Mouse (Mus musculus): ENCODE results near the gene Hist1h1a.

The Hist1h1a gene

GRCm38 (mm10) chr13:23763586-23764323 is at the start of gene Hist1h1a:
Gene Hist1h1a (plus strand): TSS chr13:23763666.
- no peak for TF ChIP-seq GATA4 (IDR thresholded peaks at IDR 0.05; ENCODE audit: insufficient replicate concordance, low read length)

- TF ChIP-seq GATA4 (IDR thresholded peaks at IDR 0.05; ENCODE audit: insufficient replicate concordance, low read length): no peak
Observed at GRCm38 (mm10) chr13:23716261-23717042, 47.0 kb upstream of the Hist1h1a start.

- no peak for TF ChIP-seq GATA4 (IDR thresholded peaks at IDR 0.05; ENCODE audit: insufficient replicate concordance, low read length)
Observed at GRCm38 (mm10) chr13:23717176-23717575, 46.3 kb upstream of the Hist1h1a start.

- no peak for TF ChIP-seq GATA4 (IDR thresholded peaks at IDR 0.05; ENCODE audit: insufficient replicate concordance, low read length)
Observed at GRCm38 (mm10) chr13:23724239-23724638, 39.2 kb upstream of the Hist1h1a start.

- no peak for TF ChIP-seq GATA4 (IDR thresholded peaks at IDR 0.05; ENCODE audit: insufficient replicate concordance, low read length)
Observed at GRCm38 (mm10) chr13:23725213-23725612, 38.3 kb upstream of the Hist1h1a start.

GRCm38 (mm10) chr13:23728472-23729191 is 34.8 kb upstream of the Hist1h1a start:
- no peak for TF ChIP-seq GATA4 (IDR thresholded peaks at IDR 0.05; ENCODE audit: insufficient replicate concordance, low read length)

- TF ChIP-seq GATA4 (IDR thresholded peaks at IDR 0.05; ENCODE audit: insufficient replicate concordance, low read length): no peak
Observed at GRCm38 (mm10) chr13:23729192-23729525, 34.3 kb upstream of the Hist1h1a start.

- no peak for TF ChIP-seq GATA4 (IDR thresholded peaks at IDR 0.05; ENCODE audit: insufficient replicate concordance, low read length)
Observed at GRCm38 (mm10) chr13:23729706-23730105, 33.8 kb upstream of the Hist1h1a start.

- no peak for TF ChIP-seq GATA4 (IDR thresholded peaks at IDR 0.05; ENCODE audit: insufficient replicate concordance, low read length)
Observed at GRCm38 (mm10) chr13:23730479-23730878, 33.0 kb upstream of the Hist1h1a start.

- TF ChIP-seq GATA4 (IDR thresholded peaks at IDR 0.05; ENCODE audit: insufficient replicate concordance, low read length): no peak
Observed at GRCm38 (mm10) chr13:23732156-23732804, 31.2 kb upstream of the Hist1h1a start.

- TF ChIP-seq GATA4 (IDR thresholded peaks at IDR 0.05; ENCODE audit: insufficient replicate concordance, low read length): no peak
Observed at GRCm38 (mm10) chr13:23737091-23737490, 26.4 kb upstream of the Hist1h1a start.

- no peak for TF ChIP-seq GATA4 (IDR thresholded peaks at IDR 0.05; ENCODE audit: insufficient replicate concordance, low read length)
Observed at GRCm38 (mm10) chr13:23738041-23738440, 25.4 kb upstream of the Hist1h1a start.

- TF ChIP-seq GATA4 (IDR thresholded peaks at IDR 0.05; ENCODE audit: insufficient replicate concordance, low read length): no peak
Observed at GRCm38 (mm10) chr13:23738677-23739068, 24.8 kb upstream of the Hist1h1a start, which contains the start of gene Hist1h1c. Gene Hist1h1c (plus strand): TSS chr13:23738808.

- no peak for TF ChIP-seq GATA4 (IDR thresholded peaks at IDR 0.05; ENCODE audit: insufficient replicate concordance, low read length)
Observed at GRCm38 (mm10) chr13:23739069-23739921, 24.2 kb upstream of the Hist1h1a start.
